Mouse (Mus musculus): ENCODE measurements around the gene Whamm. TPM values are rescaled to one million over a fixed set of nuclear protein-coding genes. Genes with fewer than 3 reads are reported as not detected.

Gene Whamm
- polyA plus RNA-seq, 1 experiment from 2014 or later = 4.3 TPM

GRCm38 (mm10) chr7:81577872-81578271 lies 6.8 kb downstream of the Whamm start:
- no peak for ATAC-seq
- Histone ChIP-seq H3K27ac (ENCODE audit: low read length) (no peak overlapping the region), H3K9ac (ENCODE audit: low read depth, low read length) (no peak overlapping the region), H3K4me2 (ENCODE audit: low read length) (no peak overlapping the region), H3K27me3 (ENCODE audit: control insufficient read depth, insufficient read depth, low read depth, low read length) (no peaks in the 10 kb centered on the region), H3K4me3 (ENCODE audit: low read depth, low read length) (no peak overlapping the region), H3K4me1 (ENCODE audit: control insufficient read depth, insufficient read depth, low read length) (peaks cover 9% of the 10 kb centered on the region), H3K36me3 (ENCODE audit: control insufficient read depth, insufficient read depth, low read length) (peaks cover 17% of the 10 kb centered on the region), H3K9me3 (replicated peaks; ENCODE audit: control insufficient read depth, low read length, poor library complexity, severe bottlenecking) (no peaks in the 10 kb centered on the region)
- WGBS = 96% methylated on average over 3 of the region's 3 CpGs

GRCm38 (mm10) chr7:81578413-81578812 lies 7.3 kb downstream of the Whamm start:
- Histone ChIP-seq H3K4me2 (ENCODE audit: low read length) (no peak overlapping the region), H3K9me3 (replicated peaks; ENCODE audit: control insufficient read depth, low read length, poor library complexity, severe bottlenecking) (no peaks in the 10 kb centered on the region), H3K4me1 (ENCODE audit: control insufficient read depth, insufficient read depth, low read length) (peaks cover 4% of the 10 kb centered on the region), H3K4me3 (ENCODE audit: low read depth, low read length) (no peak overlapping the region), H3K27ac (ENCODE audit: low read length) (no peak overlapping the region), H3K27me3 (ENCODE audit: control insufficient read depth, insufficient read depth, low read depth, low read length) (no peaks in the 10 kb centered on the region), H3K9ac (ENCODE audit: low read depth, low read length) (no peak overlapping the region), H3K36me3 (ENCODE audit: control insufficient read depth, insufficient read depth, low read length) (peaks cover 17% of the 10 kb centered on the region)
- WGBS = 91% methylated on average over 7 of the region's 7 CpGs
- ATAC-seq = no peak

- WGBS = 95% methylated on average over 5 of the region's 5 CpGs
- no peaks in the 10 kb centered on the region for H3K4me1 ChIP-seq (ENCODE audit: control insufficient read depth, insufficient read depth, low read length)
- no peak overlapping the region for H3K27ac ChIP-seq (ENCODE audit: low read length)
- no peak overlapping the region for H3K4me3 ChIP-seq (ENCODE audit: low read depth, low read length)
- no peaks in the 10 kb centered on the region for H3K27me3 ChIP-seq (ENCODE audit: control insufficient read depth, insufficient read depth, low read depth, low read length)
- no peak overlapping the region for H3K9ac ChIP-seq (ENCODE audit: low read depth, low read length)
- H3K4me2 ChIP-seq (ENCODE audit: low read length) = no peak overlapping the region
- peaks cover 17% of the 10 kb centered on the region for H3K36me3 ChIP-seq (ENCODE audit: control insufficient read depth, insufficient read depth, low read length)
- no peaks in the 10 kb centered on the region for H3K9me3 ChIP-seq (replicated peaks; ENCODE audit: control insufficient read depth, low read length, poor library complexity, severe bottlenecking)
- no peak for ATAC-seq
These were observed 8.2 kb downstream of the Whamm start for GRCm38 (mm10) chr7:81579312-81579711.

- H3K4me1 ChIP-seq (ENCODE audit: control insufficient read depth, insufficient read depth, low read length) = no peaks in the 10 kb centered on the region
- no peaks in the 10 kb centered on the region for H3K9me3 ChIP-seq (replicated peaks; ENCODE audit: control insufficient read depth, low read length, poor library complexity, severe bottlenecking)
- ATAC-seq = no peak
- no peaks in the 10 kb centered on the region for H3K27me3 ChIP-seq (ENCODE audit: control insufficient read depth, insufficient read depth, low read depth, low read length)
- 64% methylated on average over 3 of the region's 3 CpGs for WGBS
- H3K4me3 ChIP-seq (ENCODE audit: low read depth, low read length) = no peak overlapping the region
- no peak overlapping the region for H3K4me2 ChIP-seq (ENCODE audit: low read length)
- peaks cover 38% of the 10 kb centered on the region for H3K36me3 ChIP-seq (ENCODE audit: control insufficient read depth, insufficient read depth, low read length)
- no peak overlapping the region for H3K27ac ChIP-seq (ENCODE audit: low read length)
- H3K9ac ChIP-seq (ENCODE audit: low read depth, low read length) = no peak overlapping the region
These were observed 12.4 kb downstream of the Whamm start for GRCm38 (mm10) chr7:81583512-81583911.

GRCm38 (mm10) chr7:81585326-81585725 lies 14.3 kb downstream of the Whamm start:
- no peaks in the 10 kb centered on the region for H3K27me3 ChIP-seq (ENCODE audit: control insufficient read depth, insufficient read depth, low read depth, low read length)
- H3K4me2 ChIP-seq (ENCODE audit: low read length) = no peak overlapping the region
- no peaks in the 10 kb centered on the region for H3K9me3 ChIP-seq (replicated peaks; ENCODE audit: control insufficient read depth, low read length, poor library complexity, severe bottlenecking)
- H3K9ac ChIP-seq (ENCODE audit: low read depth, low read length) = no peak overlapping the region
- 90% methylated on average over 7 of the region's 7 CpGs for WGBS
- H3K36me3 ChIP-seq (ENCODE audit: control insufficient read depth, insufficient read depth, low read length) = peaks cover 29% of the 10 kb centered on the region
- ATAC-seq = no peak
- no peak overlapping the region for H3K4me3 ChIP-seq (ENCODE audit: low read depth, low read length)
- H3K27ac ChIP-seq (ENCODE audit: low read length) = no peak overlapping the region
- H3K4me1 ChIP-seq (ENCODE audit: control insufficient read depth, insufficient read depth, low read length) = no peaks in the 10 kb centered on the region

- H3K4me3 ChIP-seq (ENCODE audit: low read depth, low read length) = no peak overlapping the region
- H3K9ac ChIP-seq (ENCODE audit: low read depth, low read length) = no peak overlapping the region
- H3K27ac ChIP-seq (ENCODE audit: low read length) = no peak overlapping the region
- H3K4me2 ChIP-seq (ENCODE audit: low read length) = no peak overlapping the region
- H3K9me3 ChIP-seq (replicated peaks; ENCODE audit: control insufficient read depth, low read length, poor library complexity, severe bottlenecking) = no peaks in the 10 kb centered on the region
- H3K27me3 ChIP-seq (ENCODE audit: control insufficient read depth, insufficient read depth, low read depth, low read length) = no peaks in the 10 kb centered on the region
- peaks cover 33% of the 10 kb centered on the region for H3K36me3 ChIP-seq (ENCODE audit: control insufficient read depth, insufficient read depth, low read length)
- no peak for ATAC-seq
- no peaks in the 10 kb centered on the region for H3K4me1 ChIP-seq (ENCODE audit: control insufficient read depth, insufficient read depth, low read length)
- 84% methylated on average over 4 of the region's 4 CpGs for WGBS
These were observed 16.2 kb downstream of the Whamm start for GRCm38 (mm10) chr7:81587238-81587637.

- no peak for ATAC-seq
- H3K9ac ChIP-seq (ENCODE audit: low read depth, low read length) = no peak overlapping the region
- H3K27me3 ChIP-seq (ENCODE audit: control insufficient read depth, insufficient read depth, low read depth, low read length) = no peaks in the 10 kb centered on the region
- H3K36me3 ChIP-seq (ENCODE audit: control insufficient read depth, insufficient read depth, low read length) = peaks cover 32% of the 10 kb centered on the region
- H3K4me2 ChIP-seq (ENCODE audit: low read length) = no peak overlapping the region
- no peak overlapping the region for H3K27ac ChIP-seq (ENCODE audit: low read length)
- no peaks in the 10 kb centered on the region for H3K4me1 ChIP-seq (ENCODE audit: control insufficient read depth, insufficient read depth, low read length)
- WGBS = 89% methylated on average over 9 of the region's 9 CpGs
- no peaks in the 10 kb centered on the region for H3K9me3 ChIP-seq (replicated peaks; ENCODE audit: control insufficient read depth, low read length, poor library complexity, severe bottlenecking)
- H3K4me3 ChIP-seq (ENCODE audit: low read depth, low read length) = no peak overlapping the region
These were observed 21.6 kb downstream of the Whamm start for GRCm38 (mm10) chr7:81592686-81593085.

- Histone ChIP-seq H3K9me3 (replicated peaks; ENCODE audit: control insufficient read depth, low read length, poor library complexity, severe bottlenecking) (no peaks in the 10 kb centered on the region), H3K4me2 (ENCODE audit: low read length) (no peak overlapping the region), H3K4me3 (ENCODE audit: low read depth, low read length) (no peak overlapping the region), H3K9ac (ENCODE audit: low read depth, low read length) (no peak overlapping the region), H3K27me3 (ENCODE audit: control insufficient read depth, insufficient read depth, low read depth, low read length) (no peaks in the 10 kb centered on the region), H3K27ac (ENCODE audit: low read length) (no peak overlapping the region), H3K36me3 (ENCODE audit: control insufficient read depth, insufficient read depth, low read length) (peaks cover 34% of the 10 kb centered on the region), H3K4me1 (ENCODE audit: control insufficient read depth, insufficient read depth, low read length) (no peaks in the 10 kb centered on the region)
- ATAC-seq = no peak
- WGBS = 93% methylated on average over 8 of the region's 8 CpGs
These were observed 22.3 kb downstream of the Whamm start for GRCm38 (mm10) chr7:81593387-81593786.

GRCm38 (mm10) chr7:81595056-81595455 lies 24.0 kb downstream of the Whamm start:
- Histone ChIP-seq H3K27me3 (ENCODE audit: control insufficient read depth, insufficient read depth, low read depth, low read length) (no peaks in the 10 kb centered on the region), H3K4me3 (ENCODE audit: low read depth, low read length) (no peak overlapping the region), H3K4me1 (ENCODE audit: control insufficient read depth, insufficient read depth, low read length) (no peaks in the 10 kb centered on the region), H3K4me2 (ENCODE audit: low read length) (no peak overlapping the region), H3K9ac (ENCODE audit: low read depth, low read length) (no peak overlapping the region), H3K36me3 (ENCODE audit: control insufficient read depth, insufficient read depth, low read length) (peaks cover 36% of the 10 kb centered on the region), H3K27ac (ENCODE audit: low read length) (no peak overlapping the region), H3K9me3 (replicated peaks; ENCODE audit: control insufficient read depth, low read length, poor library complexity, severe bottlenecking) (no peaks in the 10 kb centered on the region)
- ATAC-seq = no peak
- WGBS = 89% methylated on average over 5 of the region's 5 CpGs

- no peaks in the 10 kb centered on the region for H3K9me3 ChIP-seq (replicated peaks; ENCODE audit: control insufficient read depth, low read length, poor library complexity, severe bottlenecking)
- no peak overlapping the region for H3K9ac ChIP-seq (ENCODE audit: low read depth, low read length)
- no peak for ATAC-seq
- no peaks in the 10 kb centered on the region for H3K27me3 ChIP-seq (ENCODE audit: control insufficient read depth, insufficient read depth, low read depth, low read length)
- peaks cover 36% of the 10 kb centered on the region for H3K36me3 ChIP-seq (ENCODE audit: control insufficient read depth, insufficient read depth, low read length)
- no peak overlapping the region for H3K27ac ChIP-seq (ENCODE audit: low read length)
- no peak overlapping the region for H3K4me2 ChIP-seq (ENCODE audit: low read length)
- H3K4me3 ChIP-seq (ENCODE audit: low read depth, low read length) = no peak overlapping the region
- no peaks in the 10 kb centered on the region for H3K4me1 ChIP-seq (ENCODE audit: control insufficient read depth, insufficient read depth, low read length)
- 87% methylated on average over 6 of the region's 6 CpGs for WGBS
These were observed 25.0 kb downstream of the Whamm start for GRCm38 (mm10) chr7:81596086-81596485.

Data from midbrain, embryonic 16.5 days (tissue).